Mouse (Mus musculus) heart, adult 2 months (tissue): ENCODE results near the gene Umps. TPM values are rescaled to one million over a fixed set of nuclear protein-coding genes. Genes with fewer than 3 reads are reported as not detected.
A peak's percentile ranks its signal among the peaks of the same experiment; 100 is the strongest.

Experiments
- DNase-seq, 2 experiments: peaks; one replicate each; pipeline ENCODE4 v3.0.0; 2021
- H3K27ac ChIP-seq: fragments of 200-600 bp; 2 replicates; pipeline ENCODE4 v1.8.1; 2022
- H3K27me3 ChIP-seq: fragments of 200-500 bp; 2 replicates; pipeline ENCODE4 v1.6.1; 2012; ENCODE audit warnings: mild to moderate bottlenecking, low read length, inconsistent platforms, mixed read lengths; ENCODE audit not compliant: control insufficient read depth, insufficient read depth
- H3K36me3 ChIP-seq: fragments of 200-500 bp; 2 replicates; pipeline ENCODE4 v1.6.1; 2012; ENCODE audit warnings: low read length, inconsistent platforms; ENCODE audit not compliant: control insufficient read depth, insufficient read depth
- H3K4me1 ChIP-seq: fragments of 200-500 bp; 2 replicates; pipeline ENCODE4 v1.6.1; 2011; ENCODE audit warnings: low read length; ENCODE audit not compliant: control insufficient read depth, insufficient read depth
- H3K4me3 ChIP-seq: fragments of 200-600 bp; 2 replicates; pipeline ENCODE4 v1.8.1; 2022
- H3K79me2 ChIP-seq: fragments of 200-500 bp; replicated peaks from 2 replicates; pipeline ENCODE4 v1.6.1; 2012; ENCODE audit warnings: mild to moderate bottlenecking, inconsistent platforms, low read length, moderate library complexity, mixed read lengths; ENCODE audit not compliant: control insufficient read depth, insufficient read depth
- H3K9ac ChIP-seq: fragments of 200-500 bp; 2 replicates; pipeline ENCODE4 v1.6.1; 2012; ENCODE audit warnings: low read depth, mild to moderate bottlenecking, control low read depth, inconsistent platforms, low read length, mixed read lengths
- CTCF ChIP-seq: fragments of 200-600 bp; IDR thresholded peaks from 2 replicates; pipeline ENCODE4 v1.8.1; 2022; ENCODE audit warnings: antibody characterized with exemption, mild to moderate bottlenecking, moderate library complexity
- EP300 ChIP-seq: fragments of 200-500 bp; IDR thresholded peaks from 2 replicates; pipeline ENCODE4 v1.6.1; 2011; ENCODE audit warnings: low read depth, low read length, control low read depth; ENCODE audit not compliant: insufficient read depth
- POLR2A ChIP-seq: fragments of 200-500 bp; IDR thresholded peaks from 2 replicates; pipeline ENCODE4 v1.6.1; 2011; ENCODE audit warnings: mild to moderate bottlenecking, low read depth, low read length, control low read depth; ENCODE audit not compliant: insufficient read depth
- WGBS: fragments of 180-500 bp; shearing (Covaris S2); methylation state at CpG from one replicate; pipeline ENCODE4 v1.1.7; 2018; 5-methylcytosine and 5-hydroxymethylcytosine counted together
- intact Hi-C: fragments of 180-260 bp; cut with DNase I; formaldehyde crosslinking; loops from one replicate; pipeline ENCODE4 v1.15.1; 2025
- polyA plus RNA-seq: library from polyadenylated mRNA; depleted of rRNA; stranded (reverse); fragments of >200 nt; gene quantifications from 2 replicates; pipeline ENCODE4 v1.2.3, GENCODE M21; 2012
- total RNA-seq, 2 experiments: library from RNA; stranded (reverse); gene quantifications; 2 replicates each; pipeline ENCODE4 v1.2.3; 2021

Umps gene
- total and polyA plus RNA-seq, 3 experiments, result 3.8 to 8.4 (median 7.9) TPM

DNA sequence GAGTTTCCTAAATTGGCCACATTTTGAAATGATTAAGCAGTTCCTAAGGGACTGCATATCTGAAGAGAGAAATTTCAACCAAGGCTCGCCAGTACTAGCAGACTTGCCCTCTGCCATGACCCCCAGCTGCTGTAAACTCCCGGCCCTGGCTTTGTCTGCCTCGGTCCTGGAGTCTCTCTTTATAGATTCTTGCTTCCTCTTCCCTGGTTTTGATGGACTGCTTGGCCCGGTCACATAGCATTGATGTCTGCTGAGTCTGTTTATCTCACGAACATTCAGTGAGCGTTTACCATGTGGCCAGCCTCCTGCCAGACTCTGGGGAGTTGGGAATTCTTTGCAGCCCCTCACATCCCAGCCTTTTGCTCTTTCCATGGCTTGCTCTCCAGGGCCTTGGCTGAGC is 22.1 kb downstream of the Umps start:
- intact Hi-C loops, result loop anchor here (10.0 kb wide), 1 partner anchor 360 kb away; no protein-coding TSS in a partner anchor
- 29% methylated on average over 6 of the region's 6 CpGs for WGBS
- H3K4me1 ChIP-seq, result peaks cover 26% of the 10 kb centered on the region

GRCm38 (mm10) chr16:33944126-33944525 is 22.7 kb downstream of the Umps start:
- no peak for DNase-seq
- intact Hi-C loops, result loop anchor here (10.0 kb wide), 1 partner anchor 359 kb away; no protein-coding TSS in a partner anchor
- Histone ChIP-seq H3K36me3 (0 out of 2 replicates have a peak, but pooled peaks cover 3% of the 10 kb centered on the region), H3K4me1 (peaks cover 32% of the 10 kb centered on the region), H3K27ac (no peak overlapping the region), H3K79me2 (no peaks in the 10 kb centered on the region), H3K27me3 (no peaks in the 10 kb centered on the region), H3K9ac (no peak overlapping the region), H3K4me3 (no peak overlapping the region)
- TF ChIP-seq CTCF (no peak), EP300 (no peak), POLR2A (no peak)
- 67% methylated on average over 4 of the region's 4 CpGs for WGBS

More for the DNA sequence above, 22.1 kb downstream of the Umps start:
- Histone ChIP-seq H3K79me2 (no peaks in the 10 kb centered on the region), H3K9ac (no peak overlapping the region), H3K27me3 (no peaks in the 10 kb centered on the region), H3K27ac (peak overlapping the region; percentile 12; the same call in 1 of the 2 replicates), H3K4me3 (no peak overlapping the region), H3K36me3 (0 out of 2 replicates have a peak, but pooled peaks cover 3% of the 10 kb centered on the region)
- TF ChIP-seq EP300 (no peak), POLR2A (no peak), CTCF (no peak)
- DNase-seq, result peak in 1 of 2 experiments; percentile 41

DNA sequence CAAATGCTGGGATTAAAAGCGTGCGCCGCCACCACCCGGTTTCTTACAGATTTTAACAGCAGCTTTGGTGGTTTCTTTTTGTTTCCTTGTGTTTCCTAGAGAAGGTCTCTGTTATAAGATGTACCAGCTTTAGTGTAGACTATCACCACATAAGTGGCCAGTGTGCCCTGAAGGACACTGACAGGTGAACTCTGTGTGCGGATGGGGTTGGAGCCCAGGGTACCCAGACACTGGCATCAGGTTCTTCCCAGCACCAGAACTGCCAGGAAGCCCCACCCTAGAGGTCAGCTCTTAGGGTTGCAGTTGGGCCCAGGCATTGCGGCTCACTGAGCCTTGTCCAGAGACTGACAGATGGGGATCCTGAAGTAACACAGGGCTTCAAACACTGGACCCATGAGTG is 23.4 kb downstream of the Umps start:
- intact Hi-C loops, result loop anchor here (10.0 kb wide), 1 partner anchor 359 kb away; no protein-coding TSS in a partner anchor
- no peak for DNase-seq
- Histone ChIP-seq H3K27ac (no peak overlapping the region), H3K36me3 (0 out of 2 replicates have a peak, but pooled peaks cover 3% of the 10 kb centered on the region), H3K79me2 (no peaks in the 10 kb centered on the region), H3K4me3 (no peak overlapping the region), H3K9ac (no peak overlapping the region), H3K4me1 (peaks cover 39% of the 10 kb centered on the region), H3K27me3 (no peaks in the 10 kb centered on the region)
- TF ChIP-seq POLR2A (no peak), CTCF (no peak)
- 95% methylated on average over 6 of the region's 6 CpGs for WGBS

- H3K27ac ChIP-seq, result peak overlapping the region; percentile 40
- WGBS, result 46% methylated on average over 11 of the region's 11 CpGs
- H3K4me1 ChIP-seq, result peaks cover 47% of the 10 kb centered on the region
- peaks cover 4% of the 10 kb centered on the region; the same call in 1 of the 2 replicates for H3K36me3 ChIP-seq
- DNase-seq, result peak; percentile 74 to 80
- TF ChIP-seq CTCF, result no peak
- no peak for TF ChIP-seq POLR2A
- no peak for TF ChIP-seq EP300
- no peak overlapping the region for H3K9ac ChIP-seq
- intact Hi-C loops, result loop anchor here (10.0 kb wide), 1 partner anchor 358 kb away; no protein-coding TSS in a partner anchor
- H3K79me2 ChIP-seq, result no peaks in the 10 kb centered on the region
- H3K27me3 ChIP-seq, result no peaks in the 10 kb centered on the region
- H3K4me3 ChIP-seq, result no peak overlapping the region
Measured at GRCm38 (mm10) chr16:33942341-33942740, 24.5 kb downstream of the Umps start.

DNA sequence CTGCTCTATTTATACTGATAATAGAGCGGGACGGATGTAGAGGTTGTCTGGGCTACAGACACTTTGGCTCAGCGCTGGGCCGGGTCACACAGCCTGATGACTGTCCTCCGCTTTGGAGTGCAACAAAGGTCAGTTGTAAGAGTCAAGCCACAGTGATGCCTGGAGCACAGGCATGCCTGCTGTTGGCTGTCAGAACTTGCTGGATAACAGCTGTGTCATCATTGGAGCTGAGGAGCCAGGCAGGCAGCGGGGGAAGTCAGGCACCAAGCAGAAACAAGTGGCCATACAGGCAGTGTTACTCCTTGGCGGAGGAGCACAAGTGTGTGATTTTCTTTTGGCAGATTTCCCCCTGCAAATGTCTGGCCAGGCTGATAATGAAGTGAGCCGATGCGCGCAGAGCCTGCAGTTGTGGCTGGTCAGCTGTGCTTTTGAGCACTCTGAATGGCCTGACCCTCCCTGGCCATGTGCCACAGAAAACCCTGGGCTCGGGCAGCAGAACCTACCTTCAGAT is 25.5 kb downstream of the Umps start:
- 9% methylated on average over 11 of the region's 11 CpGs for WGBS
- peaks cover 4% of the 10 kb centered on the region; the same call in 1 of the 2 replicates for H3K36me3 ChIP-seq
- peak overlapping the region; percentile 40 for H3K27ac ChIP-seq
- H3K27me3 ChIP-seq, result no peaks in the 10 kb centered on the region
- intact Hi-C loops, result loop anchor here (2.0 to 10.0 kb wide), 2 partner anchors 63 to 357 kb away; no protein-coding TSS in a partner anchor
- peaks cover 52% of the 10 kb centered on the region for H3K4me1 ChIP-seq
- H3K9ac ChIP-seq, result peak overlapping the region; percentile 42
- no peaks in the 10 kb centered on the region for H3K79me2 ChIP-seq
- DNase-seq, result peak; percentile 73 to 82
- H3K4me3 ChIP-seq, result no peak overlapping the region
- TF ChIP-seq POLR2A (no peak), EP300 (peak; percentile 92)

GRCm38 (mm10) chr16:33940095-33940494 is 26.7 kb downstream of the Umps start:
- no peak overlapping the region for H3K9ac ChIP-seq
- intact Hi-C loops, result loop anchor here (2.0 to 10.0 kb wide), 2 partner anchors 61 to 355 kb away; no protein-coding TSS in a partner anchor

More at GRCm38 (mm10) chr16:33940095-33940494, 26.7 kb downstream of the Umps start:
- Histone ChIP-seq H3K79me2 (no peaks in the 10 kb centered on the region), H3K27me3 (no peaks in the 10 kb centered on the region), H3K4me3 (no peak overlapping the region), H3K36me3 (peaks cover 4% of the 10 kb centered on the region; the same call in 1 of the 2 replicates), H3K4me1 (peaks cover 49% of the 10 kb centered on the region), H3K27ac (peak overlapping the region; percentile 4)
- 33% methylated on average over 5 of the region's 5 CpGs for WGBS
- TF ChIP-seq POLR2A (no peak), CTCF (no peak), EP300 (no peak)
- no peak for DNase-seq
